Mouse (Mus musculus) olfactory bulb, adult 2 months (tissue): ENCODE results near the gene Opcml. TPM values are rescaled to one million over a fixed set of nuclear protein-coding genes. Genes with fewer than 3 reads are reported as not detected.
A peak's percentile ranks its signal among the peaks of the same experiment; 100 is the strongest.

Experiments used
- H3K27ac ChIP-seq: fragments of 200-500 bp; 2 replicates; pipeline ENCODE4 v1.5.1; 2012; ENCODE audit warnings: low read depth, low read length; ENCODE audit not compliant: insufficient read depth
- H3K4me1 ChIP-seq: fragments of 200-500 bp; 2 replicates; pipeline ENCODE4 v1.6.1; 2012; ENCODE audit warnings: low read length; ENCODE audit not compliant: control insufficient read depth, insufficient read depth
- H3K4me3 ChIP-seq: fragments of 200-500 bp; 2 replicates; pipeline ENCODE4 v1.5.1; 2012; ENCODE audit warnings: mild to moderate bottlenecking, low read depth, low read length, moderate library complexity; ENCODE audit not compliant: insufficient read depth
- CTCF ChIP-seq: fragments of 200-500 bp; IDR thresholded peaks from 2 replicates; pipeline ENCODE4 v1.5.1; 2012; ENCODE audit warnings: low read depth, mild to moderate bottlenecking, low read length, moderate library complexity; ENCODE audit not compliant: insufficient read depth
- POLR2A ChIP-seq: fragments of 200-500 bp; IDR thresholded peaks from 2 replicates; pipeline ENCODE4 v1.6.1; 2012; ENCODE audit warnings: mild to moderate bottlenecking, low read depth, low read length, moderate library complexity; ENCODE audit not compliant: insufficient read depth
- WGBS: fragments of 180-500 bp; shearing (Covaris S2); methylation state at CpG from one replicate; pipeline ENCODE4 v1.1.7; 2018; 5-methylcytosine and 5-hydroxymethylcytosine counted together
- polyA plus RNA-seq: library from polyadenylated mRNA; stranded (reverse); fragments of >200 nt; gene quantifications from 2 replicates; pipeline ENCODE4 v1.2.4, GENCODE M21; 2012; ENCODE audit warnings: low replicate concordance; ENCODE audit not compliant: missing spikeins, insufficient read depth, insufficient read length

The Opcml gene
- polyA plus RNA-seq, 1 experiment: not detected

GRCm38 (mm10) chr9:28013192-28013591, 222.6 kb downstream of the Opcml start:
- H3K4me1 ChIP-seq: no peaks in the 10 kb centered on the region; the same call in 1 of the 2 replicates
- H3K4me3 ChIP-seq: no peak overlapping the region
- H3K27ac ChIP-seq: no peak overlapping the region
- 77% methylated on average over 3 of the region's 3 CpGs for WGBS
- TF ChIP-seq CTCF (no peak), POLR2A (no peak)

DNA sequence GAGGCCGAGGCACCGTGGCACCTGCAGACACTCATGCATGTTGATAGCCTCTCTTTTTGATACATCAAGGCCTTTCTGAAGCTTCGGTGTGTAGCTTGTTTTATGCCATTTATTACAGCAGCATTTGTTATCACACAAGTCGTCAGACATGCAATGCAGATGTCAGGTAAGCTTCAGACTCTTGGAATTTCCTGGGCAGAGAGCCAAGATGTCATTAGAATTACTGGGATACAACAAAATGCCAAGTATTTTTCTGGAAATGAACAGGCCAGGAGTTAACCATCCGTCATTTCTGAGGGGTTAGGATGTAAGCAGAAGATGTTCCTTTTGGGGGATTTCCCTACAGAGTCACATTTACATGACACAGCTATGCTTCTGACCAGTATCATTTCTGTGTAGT, 237.6 kb downstream of the Opcml start:
- H3K4me3 ChIP-seq: no peak overlapping the region
- WGBS: 81% methylated on average over 5 of the region's 5 CpGs
- H3K4me1 ChIP-seq: peaks cover 10% of the 10 kb centered on the region
- TF ChIP-seq CTCF: no peak
- no peak for TF ChIP-seq POLR2A
- no peak overlapping the region for H3K27ac ChIP-seq

GRCm38 (mm10) chr9:28028788-28029393, 238.3 kb downstream of the Opcml start:
- 66% methylated on average over 7 of the region's 7 CpGs for WGBS
- TF ChIP-seq CTCF: no peak
- no peak for TF ChIP-seq POLR2A
- no peak overlapping the region for H3K4me3 ChIP-seq
- no peak overlapping the region for H3K27ac ChIP-seq
- H3K4me1 ChIP-seq: peaks cover 10% of the 10 kb centered on the region

DNA sequence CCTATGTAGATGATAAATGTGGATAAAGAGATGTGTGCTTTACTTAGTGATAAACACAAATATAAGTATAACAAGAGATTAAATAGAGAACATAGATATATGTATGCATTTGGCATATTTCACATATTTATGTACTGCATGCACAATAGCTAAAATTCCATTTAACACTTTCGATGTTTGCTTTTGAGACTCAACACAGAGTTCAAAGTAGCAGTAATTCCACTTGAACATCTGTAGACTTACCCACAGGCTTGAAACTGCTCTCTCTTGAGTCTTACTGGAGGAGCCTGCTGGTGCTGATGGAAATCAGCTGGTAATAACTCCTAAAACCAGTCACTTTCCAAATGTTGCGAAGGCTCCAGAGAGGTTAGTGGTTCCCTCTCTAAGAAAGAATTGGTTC, 258.6 kb downstream of the Opcml start:
- TF ChIP-seq CTCF: no peak
- no peak for TF ChIP-seq POLR2A
- 99% methylated on average over 2 of the region's 2 CpGs for WGBS
- no peak overlapping the region for H3K4me3 ChIP-seq
- no peaks in the 10 kb centered on the region for H3K4me1 ChIP-seq
- no peak overlapping the region for H3K27ac ChIP-seq

GRCm38 (mm10) chr9:28057171-28057845, 266.7 kb downstream of the Opcml start:
- Histone ChIP-seq H3K4me3 (no peak overlapping the region), H3K27ac (no peak overlapping the region), H3K4me1 (no peaks in the 10 kb centered on the region)
- 59% methylated on average over 2 of the region's 2 CpGs for WGBS
- TF ChIP-seq CTCF (no peak), POLR2A (no peak)

DNA sequence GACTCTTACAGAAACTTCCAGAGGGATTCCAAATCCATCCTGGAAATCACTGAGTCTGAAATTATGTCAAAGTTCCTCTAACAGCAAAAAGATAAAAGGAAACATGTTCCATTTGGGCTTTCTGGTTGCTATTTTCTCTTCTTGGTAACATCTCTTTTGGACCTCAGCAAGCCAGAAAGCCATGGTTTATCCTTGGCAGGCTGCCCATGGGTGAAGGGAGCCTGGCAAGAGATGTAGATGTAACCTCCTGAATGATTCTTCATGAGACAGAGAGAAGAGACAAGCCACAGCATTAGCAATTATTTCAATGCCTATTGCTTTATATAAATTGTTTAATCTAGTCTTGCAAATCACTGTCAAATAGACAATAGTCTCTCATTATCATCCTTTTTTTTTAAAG, 274.6 kb downstream of the Opcml start:
- TF ChIP-seq CTCF (no peak), POLR2A (no peak)
- no peaks in the 10 kb centered on the region for H3K4me1 ChIP-seq
- no peak overlapping the region for H3K27ac ChIP-seq
- H3K4me3 ChIP-seq: no peak overlapping the region

DNA sequence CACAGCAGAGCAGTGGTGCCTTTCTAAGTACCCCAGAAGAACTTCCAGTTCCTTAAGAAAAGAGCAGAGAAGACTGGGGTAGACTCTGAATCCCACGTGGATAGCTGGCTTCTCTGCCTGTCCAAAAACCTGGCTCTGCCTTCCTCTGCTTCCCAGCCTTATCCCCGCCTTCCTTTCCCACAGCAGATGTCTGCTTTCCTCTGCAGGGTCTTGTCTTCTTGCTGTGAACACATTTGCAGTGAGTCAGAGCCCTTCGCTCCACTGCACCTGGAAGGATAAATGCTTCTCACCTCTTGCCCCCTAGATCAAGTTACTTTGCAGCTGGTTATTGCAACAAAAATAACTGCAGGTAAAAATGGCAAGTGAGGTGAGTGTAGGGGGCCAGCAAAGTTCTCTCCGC, 290.1 kb downstream of the Opcml start:
- H3K4me1 ChIP-seq: peaks cover 8% of the 10 kb centered on the region
- 58% methylated on average over 4 of the region's 4 CpGs for WGBS
- H3K4me3 ChIP-seq: no peak overlapping the region
- no peak overlapping the region for H3K27ac ChIP-seq
- TF ChIP-seq CTCF: no peak
- TF ChIP-seq POLR2A: no peak

- H3K4me3 ChIP-seq: no peak overlapping the region
- no peak for TF ChIP-seq CTCF
- TF ChIP-seq POLR2A: no peak
- 45% methylated on average over 3 of the region's 3 CpGs for WGBS
- H3K27ac ChIP-seq: no peak overlapping the region
- H3K4me1 ChIP-seq: peaks cover 8% of the 10 kb centered on the region
Measured at GRCm38 (mm10) chr9:28083754-28084153, 293.2 kb downstream of the Opcml start.

- 15% methylated on average over 2 of the region's 2 CpGs for WGBS
- Histone ChIP-seq H3K4me1 (peaks cover 8% of the 10 kb centered on the region), H3K4me3 (no peak overlapping the region), H3K27ac (peak overlapping the region; percentile 68)
- TF ChIP-seq POLR2A: no peak
- no peak for TF ChIP-seq CTCF
Measured at GRCm38 (mm10) chr9:28084273-28084726, 293.7 kb downstream of the Opcml start.
